Mouse (Mus musculus) intestine, embryonic 16.5 days (tissue): ENCODE data around the gene Erh. TPM values are rescaled to one million over a fixed set of nuclear protein-coding genes. Genes with fewer than 3 reads are reported as not detected.

Experiments
- polyA plus RNA-seq: library from polyadenylated mRNA; unstranded; fragments of >200 nt; fragmentation: Nextera tagmentation; extraction: Ambion mirVana; gene quantifications from 2 replicates; pipeline ENCODE4 v1.2.1, GENCODE M21; 2015

The Erh gene
- polyA plus RNA-seq, 1 experiment from 2014 or later = 241 TPM

Other genes with a start within 250 kb of the Erh start
- 7.9 and 9.3 TPM in 2 replicates for gene Dcaf5, start 207.7 kb downstream of the Erh start, polyA plus RNA-seq
- 21.0 and 21.2 TPM in 2 replicates for gene Exd2, start 181.2 kb downstream of the Erh start, polyA plus RNA-seq
- 8.1 and 8.4 TPM in 2 replicates for gene Galnt16, start 126.1 kb downstream of the Erh start, polyA plus RNA-seq
- 26.9 and 29.0 TPM in 2 replicates for gene Slc39a9, start 458 bp downstream of the Erh start, polyA plus RNA-seq
- gene Plekhd1, start 48.2 kb upstream of the Erh start, polyA plus RNA-seq = 11.5 and 12.1 TPM in 2 replicates
- 0.02 and 0.09 TPM in 2 replicates for gene Ccdc177, start 116.3 kb upstream of the Erh start, polyA plus RNA-seq
- gene Susd6, start 146.2 kb upstream of the Erh start, polyA plus RNA-seq = 16.4 and 20.0 TPM in 2 replicates